In the genomic region with DNA sequence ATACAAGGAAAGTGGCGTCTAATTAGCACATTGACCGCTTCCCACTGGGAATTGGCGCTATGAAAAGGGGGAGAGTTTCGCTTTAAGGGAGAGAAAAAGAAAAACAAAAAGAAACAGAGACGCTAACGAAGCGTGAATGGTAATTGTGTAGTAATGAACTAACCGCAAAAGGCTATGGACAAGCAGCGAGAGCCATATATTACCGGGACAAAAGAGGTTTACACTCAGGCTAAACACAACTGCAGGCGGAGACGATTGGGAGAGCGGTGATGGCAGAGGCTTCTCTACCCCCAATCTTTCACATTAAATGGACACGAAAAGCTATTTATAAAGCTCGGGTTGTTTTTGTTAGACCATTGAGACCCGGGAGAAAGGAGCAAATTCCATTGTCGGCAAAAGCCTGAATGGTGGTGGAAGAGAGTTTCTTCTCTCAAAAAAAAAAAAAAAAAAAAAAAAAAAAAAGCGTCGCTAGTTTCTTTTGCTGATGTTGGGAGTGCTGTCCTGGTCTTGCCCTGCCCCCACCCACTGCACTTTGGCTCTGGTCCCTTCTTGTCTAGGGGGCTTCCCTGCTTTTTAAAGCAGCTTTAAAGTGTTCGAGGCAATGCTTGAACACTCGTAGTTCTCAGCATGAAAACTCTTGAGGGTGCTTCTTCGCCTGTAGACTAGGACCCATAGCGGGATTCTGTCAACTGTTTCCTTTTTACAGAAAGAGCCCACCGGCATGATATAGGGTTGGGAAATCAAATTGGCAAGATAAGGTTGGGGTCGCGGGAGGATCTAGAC, we compare ENCODE assay signal across 9 mouse cellular contexts. TPM values are rescaled to one million over a fixed set of nuclear protein-coding genes. Genes with fewer than 3 reads are reported as not detected.
DNase-seq lines count a peak whose midpoint lies in the region; ATAC-seq lines count a peak whose summit lies in the region.
"Had no signal": no experiment of that assay in that cellular context is flagged by ENCODE, and none has a peak within 500 bp of the region (broad histone marks: within the 10 kb centered on the region; RNA-seq: fewer than 3 reads in every experiment).

No protein-coding gene starts in this region.

- no peak for DNase-seq in heart, postnatal 10 days
- DNase-seq in embryo, embryonic 11 days: peak; percentile 59
- peak; percentile 68 for DNase-seq in intestine, embryonic 14.5 days (ENCODE audit: low spot score)
- DNase-seq in naive thymus-derived CD4-positive, alpha-beta T cell, adult 2 months (ENCODE audit: low read depth): peak; percentile 28
- no peak for DNase-seq in right cerebral cortex, postnatal 36 days (ENCODE audit: low spot score in 2 of 2)
- DNase-seq in urinary bladder, postnatal 14 days (ENCODE audit: low spot score): no peak
- DNase-seq in cerebellum, adult 8-10 months: no peak

- H3K27ac ChIP-seq in heart, embryonic 14.5 days (replicated peaks in 1 of 2; ENCODE audit: control insufficient read depth in 1 of 2, insufficient read depth in 1 of 2, low read depth in 2 of 2, low read length in 2 of 2): no peak overlapping the region
- H3K27ac ChIP-seq in intestine, embryonic 14.5 days (ENCODE audit: low read depth): no peak overlapping the region

- intact Hi-C loops in heart, postnatal 10 days (cut with DNase I): no loop called here

- peaks cover 10 to 23% of the 10 kb centered on the region in 2 experiments for H3K4me1 ChIP-seq in heart, embryonic 14.5 days (ENCODE audit: control insufficient read depth in 2 of 2, insufficient read depth in 2 of 2, low read length in 2 of 2)
- H3K4me1 ChIP-seq in intestine, embryonic 14.5 days (replicated peaks; ENCODE audit: control insufficient read depth, insufficient read depth, low read length): peaks cover 10% of the 10 kb centered on the region; the same call in 1 of the 2 replicates

- WGBS in heart, embryonic 14.5 days: under 1% methylated on average over 26 of the region's 26 CpGs
- 1% methylated on average over 25 of the region's 26 CpGs for WGBS in intestine, embryonic 14.5 days

- ATAC-seq in heart, embryonic 14.5 days (ENCODE audit: insufficient number of reproducible peaks, insufficient read depth, low FRiP score, low read depth): no peak
- no peak for ATAC-seq in intestine, embryonic 14.5 days (replicated peaks; ENCODE audit: low FRiP score, low TSS enrichment, low read depth)

- peak overlapping the region; percentile 1 to 45; a peak in 3 of 4 replicates for H3K4me3 ChIP-seq in heart, embryonic 14.5 days (ENCODE audit: control insufficient read depth in 1 of 2, insufficient read depth in 1 of 2, low read depth in 1 of 2, low read length in 2 of 2)
- H3K4me3 ChIP-seq in intestine, embryonic 14.5 days (ENCODE audit: low read depth, low read length): peak overlapping the region; percentile 31; the same call in 1 of the 2 replicates

- no peak overlapping the region for H3K9ac ChIP-seq in heart, embryonic 14.5 days (ENCODE audit: low read length)
- no peak overlapping the region for H3K9ac ChIP-seq in intestine, embryonic 14.5 days (ENCODE audit: low read length)

- peak overlapping the region; percentile 72 for H3K4me2 ChIP-seq in heart, embryonic 14.5 days (ENCODE audit: low read length)
- peak overlapping the region; percentile 51 for H3K4me2 ChIP-seq in intestine, embryonic 14.5 days (ENCODE audit: low read length)

- no peaks in the 10 kb centered on the region for H3K36me3 ChIP-seq in heart, embryonic 14.5 days (ENCODE audit: control insufficient read depth, insufficient read depth, low read length)
- H3K36me3 ChIP-seq in intestine, embryonic 14.5 days (ENCODE audit: control insufficient read depth, insufficient read depth, low read length): no peaks in the 10 kb centered on the region
- H3K36me3 ChIP-seq: G1E had no signal

- 0 out of 2 replicates have a peak, but pooled peaks cover 2% of the 10 kb centered on the region for H3K9me3 ChIP-seq in heart, embryonic 14.5 days (ENCODE audit: control insufficient read depth, low read length)
- no peaks in the 10 kb centered on the region for H3K9me3 ChIP-seq in intestine, embryonic 14.5 days (ENCODE audit: control insufficient read depth, low read length)

- peaks cover 88% of the 10 kb centered on the region for H3K27me3 ChIP-seq in heart, embryonic 14.5 days (ENCODE audit: control insufficient read depth, insufficient read depth, low read length)
- peaks cover 95% of the 10 kb centered on the region for H3K27me3 ChIP-seq in intestine, embryonic 14.5 days (replicated peaks; ENCODE audit: control insufficient read depth, insufficient read depth, low read length)

RNA-seq across cellular contexts. Expression of a gene that starts 2.2 kb away (rescaled TPM):
- not detected in 2 replicates for polyA plus RNA-seq in heart, embryonic 14.5 days (2014; fragmentation: Nextera tagmentation; extraction: Ambion mirVana)
- total RNA-seq in heart, postnatal 10 days (2021): not detected
- polyA plus RNA-seq in intestine, embryonic 14.5 days (2014; fragmentation: Nextera tagmentation; extraction: Ambion mirVana): not detected in 2 replicates
- polyA plus RNA-seq: G1E had no signal

Comparison
In these comparisons a context has a peak if more than half of its experiments do, and no peak if none do; other contexts are left out.
1. DNase-seq: peak in embryo, embryonic 11 days (single experiment), intestine, embryonic 14.5 days (single experiment) and naive thymus-derived CD4-positive, alpha-beta T cell, adult 2 months (single experiment); none in heart, postnatal 10 days (0 of 2), right cerebral cortex, postnatal 36 days (0 of 2), urinary bladder, postnatal 14 days (single experiment) and cerebellum, adult 8-10 months (single experiment).